Mouse (Mus musculus): ENCODE measurements at regions not wholly inside any gene's neighbourhood (a gene's known extent, or its start where the extent isn't known, plus 50 kb on each side); places are given as distances from the start of the nearest gene placed in this dataset.

DNA sequence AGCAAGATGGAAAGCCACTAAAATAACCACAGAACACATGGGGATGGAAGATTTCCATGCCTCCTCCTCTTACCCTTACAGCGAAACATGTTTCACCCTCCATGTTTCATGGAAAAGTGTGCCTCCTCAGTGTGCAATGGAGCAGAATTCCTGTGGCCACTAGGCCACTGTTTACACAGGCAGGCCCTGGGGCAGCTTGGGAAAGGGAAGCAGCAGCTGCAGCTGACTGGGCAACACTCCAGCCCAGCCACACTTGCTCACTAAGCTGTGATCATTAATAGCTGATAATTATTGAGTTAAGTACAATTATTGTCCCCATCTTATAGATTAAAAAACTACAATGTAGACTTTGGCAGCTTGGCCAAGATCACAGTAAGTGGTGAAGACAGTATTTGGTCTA, 402.5 kb upstream of the Acvr2a start:
- Histone ChIP-seq H3K36me3 (no peaks in the 10 kb centered on the region), H3K9ac (replicated peaks) (no peak overlapping the region), H3K4me2 (no peak overlapping the region), H3K4me1 (no peaks in the 10 kb centered on the region), H3K27ac (replicated peaks) (no peak overlapping the region), H3K27me3 (replicated peaks) (no peaks in the 10 kb centered on the region), H3K4me3 (replicated peaks) (no peak overlapping the region), H3K9me3 (replicated peaks) (no peaks in the 10 kb centered on the region)
- 94% methylated on average over 1 of the region's 1 CpGs for WGBS
- ATAC-seq (ENCODE audit: low FRiP score), result no peak

DNA sequence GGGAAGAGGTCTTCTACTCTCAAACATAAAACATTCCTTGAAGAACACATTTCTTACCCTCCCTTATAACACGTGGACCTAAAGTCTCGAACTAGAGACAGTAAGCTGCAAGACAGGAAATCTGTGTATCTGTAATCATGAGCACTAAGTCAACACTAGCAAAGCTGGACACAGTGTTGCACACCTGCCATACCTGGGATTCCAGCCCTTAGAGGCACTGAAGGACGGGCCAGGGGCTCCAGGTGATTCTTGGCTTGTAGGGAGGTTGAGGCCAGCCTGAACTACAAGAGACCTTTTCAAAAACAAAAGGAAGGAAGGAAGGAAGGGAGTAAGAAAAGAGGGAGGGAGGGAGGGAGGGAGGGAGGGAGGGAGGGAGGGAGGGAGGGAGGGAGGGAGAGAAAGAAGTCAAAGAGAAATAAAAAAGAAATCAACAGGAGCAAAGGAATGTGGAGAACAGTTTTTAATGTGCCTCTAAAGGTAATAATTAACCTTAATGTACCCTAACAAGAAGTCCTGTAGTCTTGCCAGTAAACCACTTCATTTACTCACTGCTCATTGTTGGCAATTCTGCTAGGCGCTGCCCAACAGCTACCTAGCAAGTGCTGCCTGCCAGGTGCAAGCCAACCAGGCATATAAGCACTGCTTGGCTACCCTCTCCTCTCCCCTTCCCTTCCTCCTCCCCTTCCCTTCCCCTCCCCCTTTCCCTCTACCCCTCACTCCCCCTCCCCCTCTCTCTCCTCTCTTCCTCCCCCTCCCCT, 401.0 kb upstream of the Acvr2a start:
- no peak for ATAC-seq (ENCODE audit: low FRiP score)

DNA sequence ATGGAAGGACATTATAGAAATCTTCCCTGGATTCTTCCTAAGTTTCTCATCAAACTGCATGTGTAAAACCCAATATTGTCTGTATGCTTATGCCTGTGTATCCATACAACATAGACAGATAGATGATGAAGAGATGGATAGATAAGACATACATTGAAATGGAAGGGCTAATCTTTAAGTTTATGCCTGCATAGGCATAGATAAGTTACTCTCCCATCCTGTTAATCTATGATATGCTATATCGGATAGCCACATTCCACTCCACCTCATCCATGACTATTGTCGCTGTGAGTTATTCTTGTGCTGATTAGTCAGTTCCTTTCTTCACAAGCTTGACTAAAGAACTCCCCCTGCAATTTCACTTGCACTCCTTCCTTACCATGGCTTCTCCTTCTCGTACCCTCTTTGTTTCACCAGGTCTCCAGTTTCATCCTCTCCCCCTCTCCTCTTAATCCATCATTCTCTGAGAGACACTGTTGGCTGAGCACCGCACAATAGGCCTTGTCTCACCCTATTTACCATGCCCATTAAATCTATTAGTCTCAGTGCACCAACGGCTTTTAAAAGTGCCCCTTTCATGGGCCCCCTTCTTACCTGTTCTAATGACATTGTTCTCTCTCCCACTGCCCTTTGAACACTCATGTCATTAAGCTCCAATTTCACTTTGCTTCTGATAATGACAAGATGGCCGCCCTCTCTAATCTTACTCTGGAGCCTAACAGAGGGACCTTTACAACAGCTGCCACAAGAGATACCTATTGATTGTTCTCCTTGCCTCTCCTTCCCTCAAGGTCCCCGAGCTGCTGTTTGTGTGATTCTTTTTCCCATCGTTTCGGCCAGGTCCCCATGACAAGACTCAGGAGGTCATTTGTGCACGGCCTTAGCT, 399.1 kb upstream of the Acvr2a start:
- Histone ChIP-seq H3K4me2 (no peak overlapping the region), H3K4me3 (replicated peaks) (no peak overlapping the region), H3K9ac (replicated peaks) (no peak overlapping the region), H3K27ac (replicated peaks) (no peak overlapping the region), H3K9me3 (replicated peaks) (no peaks in the 10 kb centered on the region), H3K4me1 (no peaks in the 10 kb centered on the region), H3K27me3 (replicated peaks) (no peaks in the 10 kb centered on the region), H3K36me3 (no peaks in the 10 kb centered on the region)
- WGBS, result 14% methylated on average over 10 of the region's 10 CpGs
- no peak for ATAC-seq (ENCODE audit: low FRiP score)

More for the DNA sequence above, 401.0 kb upstream of the Acvr2a start:
- no peak overlapping the region for H3K4me2 ChIP-seq
- H3K4me1 ChIP-seq, result no peaks in the 10 kb centered on the region
- H3K27ac ChIP-seq (replicated peaks), result no peak overlapping the region
- no peaks in the 10 kb centered on the region for H3K27me3 ChIP-seq (replicated peaks)
- H3K4me3 ChIP-seq (replicated peaks), result no peak overlapping the region
- no peaks in the 10 kb centered on the region for H3K36me3 ChIP-seq
- 80% methylated on average over 4 of the region's 4 CpGs for WGBS
- no peak overlapping the region for H3K9ac ChIP-seq (replicated peaks)
- no peaks in the 10 kb centered on the region for H3K9me3 ChIP-seq (replicated peaks)

DNA sequence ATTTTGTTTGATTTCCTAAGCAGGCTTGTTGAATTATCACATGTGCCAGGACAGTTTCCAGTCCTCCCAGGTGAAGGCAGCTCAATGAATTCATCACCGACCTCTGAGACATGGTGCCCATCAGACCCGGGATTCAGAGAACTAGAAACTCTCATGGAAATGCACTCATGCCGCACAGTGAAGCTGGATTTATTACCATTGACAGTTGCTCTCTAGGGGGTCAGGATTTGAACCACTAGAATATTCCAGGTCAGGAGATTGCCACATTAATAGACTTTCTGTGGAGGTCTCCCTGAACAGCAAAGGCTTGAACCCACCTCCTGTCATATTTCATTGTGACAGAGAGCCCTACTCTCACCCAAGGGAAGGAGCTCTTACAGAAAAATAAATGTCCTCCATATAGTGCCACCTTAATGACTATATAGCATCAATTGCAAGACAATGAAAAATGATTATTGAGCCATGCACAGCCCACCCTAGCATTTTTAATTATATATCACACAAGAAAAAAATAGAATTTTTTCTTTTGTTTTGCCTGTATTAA, 397.6 kb upstream of the Acvr2a start:
- no peaks in the 10 kb centered on the region for H3K4me1 ChIP-seq
- WGBS, result 31% methylated on average over 3 of the region's 3 CpGs
- no peak for ATAC-seq (ENCODE audit: low FRiP score)

DNA sequence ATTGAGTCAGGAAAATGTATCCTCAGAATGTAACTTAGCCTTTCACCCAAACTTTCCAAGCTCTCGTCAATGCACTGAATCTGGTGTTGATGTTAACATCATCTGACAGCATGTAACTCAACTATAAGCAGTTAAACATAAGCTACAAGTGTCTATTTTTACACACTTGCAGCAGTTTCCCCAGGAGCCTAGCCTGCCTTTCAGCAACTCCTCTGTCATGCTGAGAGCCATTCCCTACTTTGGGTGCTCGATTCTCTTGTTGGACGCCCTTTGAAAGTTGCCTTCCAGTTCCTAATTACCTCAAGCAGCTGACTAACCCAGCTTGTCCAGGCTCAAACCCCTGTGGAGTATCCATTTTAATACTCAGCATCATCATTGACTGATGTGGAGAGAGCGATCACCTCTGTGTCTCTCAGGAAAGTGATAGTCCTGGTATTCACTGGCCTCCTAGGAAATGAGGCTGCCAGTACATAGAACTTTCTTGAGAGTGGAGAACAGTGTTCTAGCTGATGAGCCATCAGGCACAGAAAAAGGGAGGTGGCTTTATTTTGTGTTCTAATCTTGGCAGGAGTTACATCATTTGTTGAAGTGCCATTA, 396.8 kb upstream of the Acvr2a start:
- H3K4me3 ChIP-seq (replicated peaks), result no peak overlapping the region
- H3K9me3 ChIP-seq (replicated peaks), result no peaks in the 10 kb centered on the region
- no peak overlapping the region for H3K9ac ChIP-seq (replicated peaks)
- no peaks in the 10 kb centered on the region for H3K4me1 ChIP-seq
- H3K36me3 ChIP-seq, result no peaks in the 10 kb centered on the region
- H3K27me3 ChIP-seq (replicated peaks), result no peaks in the 10 kb centered on the region
- ATAC-seq (ENCODE audit: low FRiP score), result no peak
- H3K4me2 ChIP-seq, result no peak overlapping the region
- 48% methylated on average over 4 of the region's 4 CpGs for WGBS
- H3K27ac ChIP-seq (replicated peaks), result no peak overlapping the region

More for the DNA sequence above, 397.6 kb upstream of the Acvr2a start:
- Histone ChIP-seq H3K27ac (replicated peaks) (no peak overlapping the region), H3K27me3 (replicated peaks) (no peaks in the 10 kb centered on the region), H3K4me3 (replicated peaks) (no peak overlapping the region), H3K9me3 (replicated peaks) (no peaks in the 10 kb centered on the region), H3K4me2 (no peak overlapping the region), H3K36me3 (no peaks in the 10 kb centered on the region), H3K9ac (replicated peaks) (no peak overlapping the region)

DNA sequence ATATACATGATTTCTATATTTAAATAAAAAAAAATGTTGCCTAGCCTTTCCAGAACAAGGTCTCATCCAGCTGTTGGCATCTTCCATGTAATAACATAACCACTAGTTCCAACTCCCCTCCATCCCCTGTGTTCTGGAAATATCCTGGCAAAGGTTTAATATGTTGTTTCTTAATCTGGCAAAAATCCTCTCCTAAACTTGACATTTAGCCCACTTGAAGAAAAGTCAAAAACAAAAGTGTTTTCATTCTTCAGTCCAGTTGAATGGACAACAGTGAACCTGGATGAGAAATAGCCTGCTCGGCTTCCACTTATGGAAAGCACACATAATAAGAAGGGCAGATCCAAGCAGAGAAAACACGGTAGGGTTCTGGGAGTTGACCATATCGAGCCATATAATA, 393.1 kb upstream of the Acvr2a start:
- Histone ChIP-seq H3K36me3 (no peaks in the 10 kb centered on the region), H3K9me3 (replicated peaks) (no peaks in the 10 kb centered on the region), H3K4me1 (peaks cover 24% of the 10 kb centered on the region), H3K27me3 (replicated peaks) (no peaks in the 10 kb centered on the region), H3K9ac (replicated peaks) (no peak overlapping the region), H3K4me3 (replicated peaks) (no peak overlapping the region), H3K27ac (replicated peaks) (no peak overlapping the region), H3K4me2 (no peak overlapping the region)
- no peak for ATAC-seq (ENCODE audit: low FRiP score)
- WGBS, result 89% methylated on average over 3 of the region's 3 CpGs

DNA sequence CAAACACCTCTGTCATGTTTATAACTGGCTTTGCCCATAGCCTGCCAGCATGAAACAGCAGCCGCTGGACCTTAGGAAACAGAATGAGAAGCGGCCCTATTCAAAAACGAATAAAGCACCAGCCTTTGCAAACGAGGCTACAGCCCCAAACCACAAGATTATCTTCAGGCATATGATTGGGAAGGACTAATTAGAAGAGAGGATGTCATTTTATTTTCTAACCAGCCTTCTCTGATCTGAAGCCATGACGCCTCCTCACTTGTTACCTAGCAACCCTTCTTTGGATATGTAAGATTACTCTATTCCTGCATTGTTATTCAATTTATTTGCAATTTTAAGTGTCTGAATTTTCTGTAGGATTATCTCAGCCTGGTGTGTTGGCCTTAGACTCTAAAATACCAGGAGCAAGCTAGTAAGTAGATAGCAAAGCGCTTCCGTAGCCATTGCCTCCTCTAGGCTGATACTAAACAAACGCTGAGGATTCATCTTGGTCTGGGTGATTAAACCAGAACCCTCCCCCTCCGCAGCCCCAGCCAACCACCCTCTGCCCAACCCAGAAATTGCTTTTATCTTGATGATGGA, 390.0 kb upstream of the Acvr2a start:
- 8% methylated on average over 9 of the region's 9 CpGs for WGBS
- Histone ChIP-seq H3K36me3 (no peaks in the 10 kb centered on the region), H3K4me2 (peak overlapping the region; percentile 35), H3K9ac (replicated peaks) (no peak overlapping the region), H3K27ac (replicated peaks) (peak overlapping the region; percentile 51), H3K4me1 (peaks cover 29% of the 10 kb centered on the region), H3K4me3 (replicated peaks) (no peak overlapping the region), H3K9me3 (replicated peaks) (no peaks in the 10 kb centered on the region), H3K27me3 (replicated peaks) (no peaks in the 10 kb centered on the region)
- peak; percentile 88 for ATAC-seq (ENCODE audit: low FRiP score)

DNA sequence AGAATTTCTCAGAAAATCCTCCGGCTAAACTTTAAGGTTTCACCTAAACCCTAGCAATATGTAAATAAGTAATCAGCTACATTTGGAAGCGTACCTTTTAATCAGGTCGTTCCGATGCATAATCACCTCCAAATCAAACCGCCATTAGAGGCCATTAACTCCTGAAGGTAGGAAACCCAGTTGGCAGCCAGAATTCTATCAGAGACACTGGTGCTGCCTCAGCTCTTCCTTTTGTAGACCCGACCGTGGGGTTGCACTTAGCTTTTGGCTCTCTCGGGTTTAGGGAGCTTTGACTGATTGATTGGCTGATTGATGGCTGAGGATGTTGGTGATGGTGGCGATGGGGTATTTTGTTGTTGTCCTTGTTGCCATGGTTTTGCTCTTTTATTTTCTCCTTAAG, 389.3 kb upstream of the Acvr2a start:
- 13% methylated on average over 9 of the region's 9 CpGs for WGBS
- Histone ChIP-seq H3K4me1 (peaks cover 29% of the 10 kb centered on the region), H3K9ac (replicated peaks) (no peak overlapping the region), H3K4me2 (peak overlapping the region; percentile 35), H3K36me3 (no peaks in the 10 kb centered on the region), H3K9me3 (replicated peaks) (no peaks in the 10 kb centered on the region), H3K27me3 (replicated peaks) (no peaks in the 10 kb centered on the region), H3K4me3 (replicated peaks) (no peak overlapping the region), H3K27ac (replicated peaks) (no peak overlapping the region)
- peak; percentile 18; the same call in 1 of the 2 replicates for ATAC-seq (ENCODE audit: low FRiP score)

DNA sequence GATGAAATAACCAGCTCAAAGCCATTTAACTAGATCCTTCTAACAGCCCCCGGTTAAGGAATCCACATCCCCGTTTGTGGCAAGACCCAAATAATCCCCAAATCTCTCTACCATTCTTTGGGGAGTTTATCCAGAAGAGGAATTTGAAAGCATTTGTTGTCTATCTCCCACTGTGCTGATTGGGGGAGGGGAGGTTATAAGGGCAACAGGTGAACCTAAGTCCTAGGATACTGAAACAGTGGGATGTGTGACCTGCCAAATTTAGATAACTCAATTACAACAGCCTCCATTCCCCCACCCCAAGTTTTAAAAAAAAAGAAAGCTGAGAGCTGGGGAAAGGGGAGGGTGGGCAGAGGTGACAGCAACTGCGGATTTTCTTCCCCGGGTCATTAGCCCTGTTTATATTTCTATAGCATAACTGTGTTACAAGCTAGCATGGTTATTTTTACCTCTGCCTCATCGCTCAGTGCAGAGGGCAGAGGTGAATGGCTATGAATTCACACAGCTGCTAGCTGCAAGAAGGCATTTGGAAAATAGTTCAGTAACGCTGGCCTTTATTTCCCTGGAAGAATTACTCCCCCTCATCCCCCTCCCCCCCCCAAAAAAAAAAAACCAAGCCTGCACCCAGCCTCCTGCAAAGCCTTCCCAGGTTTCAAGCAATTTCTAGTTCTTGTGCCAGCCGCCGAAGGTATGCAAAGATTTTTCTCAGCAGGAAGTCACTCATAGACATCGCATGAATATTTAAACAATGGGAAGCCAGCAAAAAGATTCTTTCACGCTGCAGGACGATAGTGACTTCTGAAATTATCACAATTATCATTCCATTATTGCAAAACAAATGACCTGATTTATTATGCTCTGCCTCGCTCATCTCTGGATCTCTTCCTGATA, 388.5 kb upstream of the Acvr2a start:
- Histone ChIP-seq H3K4me3 (replicated peaks) (no peak overlapping the region), H3K9ac (replicated peaks) (no peak overlapping the region), H3K4me2 (no peak overlapping the region), H3K9me3 (replicated peaks) (no peaks in the 10 kb centered on the region), H3K36me3 (no peaks in the 10 kb centered on the region), H3K4me1 (peaks cover 29% of the 10 kb centered on the region), H3K27ac (replicated peaks) (no peak overlapping the region), H3K27me3 (replicated peaks) (no peaks in the 10 kb centered on the region)
- WGBS, result 14% methylated on average over 12 of the region's 12 CpGs
- no peak for ATAC-seq (ENCODE audit: low FRiP score)

DNA sequence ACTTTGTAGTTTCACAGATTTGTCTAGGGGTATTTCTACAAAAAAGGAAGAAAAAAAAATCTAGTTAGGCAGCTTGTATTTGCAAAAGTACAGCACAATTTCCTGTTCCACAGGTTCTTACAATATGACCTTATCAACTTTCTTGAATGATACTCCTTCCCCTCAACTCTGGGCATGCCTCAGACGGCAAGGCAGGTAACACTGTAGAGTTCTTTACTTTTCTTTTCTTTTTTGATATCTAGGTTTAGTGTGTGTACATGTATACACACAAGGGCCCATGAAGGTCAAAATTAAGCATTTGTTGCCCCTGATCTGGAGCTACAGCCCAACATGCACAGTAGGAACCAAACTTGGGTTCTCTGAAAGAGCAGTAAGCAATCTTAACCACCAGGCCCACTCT, 381.4 kb upstream of the Acvr2a start:
- no peak for ATAC-seq (ENCODE audit: low FRiP score)
- Histone ChIP-seq H3K27ac (replicated peaks) (no peak overlapping the region), H3K4me1 (no peaks in the 10 kb centered on the region), H3K36me3 (no peaks in the 10 kb centered on the region), H3K4me2 (no peak overlapping the region), H3K9me3 (replicated peaks) (no peaks in the 10 kb centered on the region), H3K4me3 (replicated peaks) (no peak overlapping the region), H3K27me3 (replicated peaks) (no peaks in the 10 kb centered on the region), H3K9ac (replicated peaks) (no peak overlapping the region)
- WGBS, result 91% methylated on average over 1 of the region's 1 CpGs

All from neural tube, embryonic 15.5 days (tissue).